Comparison of ENCODE assay signal across 8 mouse cellular contexts in the genomic region with DNA sequence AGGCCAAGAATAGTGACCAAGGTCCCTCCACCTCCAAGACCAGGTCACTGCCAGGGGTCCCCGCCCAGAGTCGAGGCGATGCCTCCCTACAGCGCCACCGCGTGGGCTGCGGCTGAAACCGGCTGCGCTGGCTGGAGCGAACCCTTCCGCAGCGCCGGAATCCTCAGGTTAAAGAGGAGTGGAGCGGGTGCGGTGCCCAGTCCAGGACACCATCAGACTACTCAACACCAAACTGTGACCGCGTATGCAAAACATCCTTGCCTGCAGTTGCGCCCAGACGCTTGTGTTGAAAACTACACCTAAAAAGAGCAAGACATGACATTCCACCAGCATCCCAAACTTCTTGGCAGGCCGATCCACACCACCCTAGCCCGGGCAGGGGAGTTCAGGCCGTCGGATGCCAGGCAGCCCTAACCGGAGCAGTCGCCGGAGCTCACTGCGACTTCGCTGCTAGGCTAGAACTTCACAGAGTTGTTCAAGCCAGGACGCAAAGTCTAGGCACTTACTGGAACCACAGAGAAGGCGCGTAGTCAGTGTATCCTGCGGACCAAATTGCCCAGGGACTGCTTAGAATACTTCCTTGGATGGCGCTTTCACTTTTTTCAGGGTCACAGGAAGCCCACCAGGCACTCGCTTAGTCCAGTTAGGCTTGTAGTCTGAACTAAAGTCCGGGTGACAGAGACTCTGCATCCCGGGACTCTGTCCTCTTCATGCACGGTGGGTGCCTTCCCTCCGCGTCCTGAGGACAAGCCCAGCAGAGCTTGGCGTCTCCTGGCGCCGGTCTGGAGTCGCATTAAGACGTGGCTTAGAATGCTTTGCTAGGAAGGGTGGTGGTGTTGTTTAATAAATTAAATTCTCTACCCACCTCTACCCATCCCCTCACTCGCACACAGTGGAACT. TPM values are rescaled to one million over a fixed set of nuclear protein-coding genes. Genes with fewer than 3 reads are reported as not detected.
DNase-seq lines count a peak whose midpoint lies in the region; ATAC-seq and TF ChIP-seq lines count a peak whose summit lies in the region.

No protein-coding gene starts in this region.

- peak overlapping the region; percentile 66 for H3K4me2 ChIP-seq in intestine, postnatal 0 days (replicated peaks; ENCODE audit: low read depth)
- H3K4me2 ChIP-seq in liver, embryonic 12.5 days: peak overlapping the region; percentile 37
- H3K4me2 ChIP-seq in midbrain, postnatal 0 days (ENCODE audit: low read depth, low read length, poor library complexity, severe bottlenecking): peak overlapping the region; percentile 30; the same call in 1 of the 2 replicates

- peaks cover 57% of the 10 kb centered on the region for H3K27me3 ChIP-seq in intestine, postnatal 0 days (replicated peaks; ENCODE audit: control insufficient read depth, insufficient read depth, low read length)
- peaks cover 87% of the 10 kb centered on the region for H3K27me3 ChIP-seq in liver, embryonic 12.5 days (replicated peaks)
- peaks cover 67% of the 10 kb centered on the region for H3K27me3 ChIP-seq in midbrain, postnatal 0 days (ENCODE audit: insufficient read depth, low read length)

- H3K4me3 ChIP-seq in intestine, postnatal 0 days (ENCODE audit: low read depth, low read length): peak overlapping the region; percentile 29
- H3K4me3 ChIP-seq in liver, embryonic 12.5 days: 0 out of 2 replicates have a peak overlapping the region, but pooled peaks have one; percentile 17
- peak overlapping the region; percentile 21; the same call in 1 of the 2 replicates for H3K4me3 ChIP-seq in midbrain, postnatal 0 days (ENCODE audit: low read depth, low read length)

- 10% methylated on average over 45 of the region's 45 CpGs for WGBS in intestine, postnatal 0 days
- WGBS in liver, embryonic 12.5 days (ENCODE audit: insufficient replicate concordance): 1% methylated on average over 45 of the region's 45 CpGs
- WGBS in midbrain, postnatal 0 days: under 1% methylated on average over 45 of the region's 45 CpGs

- H3K27ac ChIP-seq in intestine, postnatal 0 days (ENCODE audit: low read depth, low read length): no peak overlapping the region
- H3K27ac ChIP-seq in liver, embryonic 12.5 days: no peak overlapping the region
- no peak overlapping the region for H3K27ac ChIP-seq in midbrain, postnatal 0 days (ENCODE audit: low read depth, low read length)

- no peaks in the 10 kb centered on the region for H3K4me1 ChIP-seq in intestine, postnatal 0 days (replicated peaks; ENCODE audit: control insufficient read depth, insufficient read depth, low read length)
- H3K4me1 ChIP-seq in liver, embryonic 12.5 days: no peaks in the 10 kb centered on the region
- peaks cover 9% of the 10 kb centered on the region; the same call in 1 of the 2 replicates for H3K4me1 ChIP-seq in midbrain, postnatal 0 days (ENCODE audit: insufficient read depth, low read length)

- ATAC-seq in common myeloid progenitor, adult 5-6 weeks (replicated peaks; ENCODE audit: low read depth, poor library complexity, severe bottlenecking): peak; percentile 45
- ATAC-seq in intestine, postnatal 0 days: peak; percentile 34; the same call in 1 of the 2 replicates
- ATAC-seq in liver, embryonic 12.5 days: no peak
- ATAC-seq in midbrain, postnatal 0 days (ENCODE audit: low FRiP score): peak; percentile 26; the same call in 1 of the 2 replicates

- peak; percentile 24 for DNase-seq in thymus, postnatal 0 days (ENCODE audit: low spot score)
- DNase-seq in thymus, postnatal 36 days: no peak
- peak; percentile 65 for DNase-seq in gastrocnemius, postnatal 14 days
- peak; percentile 58 for DNase-seq in midbrain, postnatal 0 days (ENCODE audit: low spot score)
- no peak for DNase-seq in c-Kit-positive CD71-positive TER-119-positive erythroid progenitor cells, embryonic 14.5 days (ENCODE audit: low spot score)

- TF ChIP-seq CTCF in intestine, postnatal 0 days (IDR thresholded peaks at IDR 0.05; ENCODE audit: low read depth): peak; percentile 89
- TF ChIP-seq CTCF in midbrain, postnatal 0 days (IDR thresholded peaks at IDR 0.05): peak; percentile 81

- intact Hi-C loops in gastrocnemius, postnatal 14 days (cut with DNase I; ENCODE audit: low total_unique reads): no loop called here

- H3K9ac ChIP-seq in intestine, postnatal 0 days (ENCODE audit: low read depth, low read length): no peak overlapping the region
- no peak overlapping the region for H3K9ac ChIP-seq in liver, embryonic 12.5 days
- no peak overlapping the region for H3K9ac ChIP-seq in midbrain, postnatal 0 days (replicated peaks; ENCODE audit: low read length, poor library complexity, severe bottlenecking)

- no peaks in the 10 kb centered on the region for H3K36me3 ChIP-seq in intestine, postnatal 0 days (ENCODE audit: control insufficient read depth, insufficient read depth)
- no peaks in the 10 kb centered on the region for H3K36me3 ChIP-seq in liver, embryonic 12.5 days
- H3K36me3 ChIP-seq in midbrain, postnatal 0 days (ENCODE audit: insufficient read depth, low read length): no peaks in the 10 kb centered on the region

- H3K9me3 ChIP-seq in intestine, postnatal 0 days (ENCODE audit: control insufficient read depth): no peaks in the 10 kb centered on the region
- no peaks in the 10 kb centered on the region for H3K9me3 ChIP-seq in liver, embryonic 12.5 days (replicated peaks)
- H3K9me3 ChIP-seq in midbrain, postnatal 0 days (ENCODE audit: low read length): no peaks in the 10 kb centered on the region

RNA-seq across cellular contexts. Expression of a gene that starts 1.0 kb away (rescaled TPM):
- 0.10 and 0.14 TPM in 2 replicates for polyA plus RNA-seq in thymus, postnatal 0 days (2015; fragmentation: Nextera tagmentation; extraction: Ambion mirVana)
- total RNA-seq in common myeloid progenitor, adult 5-6 weeks (2017): 0.46 and 0.49 TPM in 2 replicates
- total RNA-seq in gastrocnemius, postnatal 14 days (2021): under 1 TPM; 0.35 to 0.40 TPM
- 1.6 and 2.4 TPM in 2 replicates for polyA plus RNA-seq in intestine, postnatal 0 days (2015; fragmentation: Nextera tagmentation; extraction: Ambion mirVana)
- 0.02 and 0.05 TPM in 2 replicates for polyA plus RNA-seq in liver, embryonic 12.5 days (2016; fragmentation: Nextera tagmentation; extraction: Ambion mirVana)
- 1.2 TPM in 2 replicates for total RNA-seq in midbrain, postnatal 0 days (2014; rRNA removed)
- 0.60 and 0.85 TPM in 2 replicates for polyA plus RNA-seq in midbrain, postnatal 0 days (2015; fragmentation: Nextera tagmentation; extraction: Ambion mirVana)

Comparison
In these comparisons a context has a peak if more than half of its experiments do, and no peak if none do; other contexts are left out.
1. DNase-seq: peak in thymus, postnatal 0 days (single experiment), gastrocnemius, postnatal 14 days (single experiment) and midbrain, postnatal 0 days (single experiment); none in thymus, postnatal 36 days (0 of 2) and c-Kit-positive CD71-positive TER-119-positive erythroid progenitor cells, embryonic 14.5 days (single experiment).
2. Peak in every context shown above with its lines, with median percentiles within 50 percentile points of each other: H3K4me2 ChIP-seq and H3K4me3 ChIP-seq.